In the genomic region with DNA sequence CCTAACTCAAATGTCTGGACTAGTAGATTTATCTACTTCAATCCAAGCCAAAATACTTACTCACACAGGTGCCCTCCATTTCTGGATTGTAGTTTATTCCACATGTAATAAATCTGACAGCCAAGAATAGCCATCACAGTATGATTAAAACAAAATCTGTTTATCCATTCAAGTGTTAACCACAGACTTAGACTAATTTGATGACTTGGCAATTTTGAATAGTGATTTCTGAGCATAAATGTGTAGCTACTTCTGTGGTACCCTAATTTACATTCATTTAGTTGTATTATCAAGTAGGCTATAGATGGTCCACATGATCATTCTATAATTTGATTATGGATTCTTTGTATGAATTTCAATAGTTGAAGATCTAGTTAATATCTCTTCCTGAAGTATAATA, we compare ENCODE assay signal across 18 mouse cellular contexts.
DNase-seq lines count a peak whose midpoint lies in the region; TF ChIP-seq lines count a peak whose summit lies in the region.
"Had no signal": no experiment of that assay in that cellular context is flagged by ENCODE, and none has a peak within 500 bp of the region (broad histone marks: within the 10 kb centered on the region; RNA-seq: fewer than 3 reads in every experiment).

No protein-coding gene starts in this region.

- H3K4me3 ChIP-seq in CH12.LX (replicated peaks in 1 of 3; ENCODE audit: low read depth in 2 of 3, low read length in 2 of 3, poor library complexity in 1 of 3) = no peak overlapping the region
- no peak overlapping the region for H3K4me3 ChIP-seq in ES-E14 (ENCODE audit: insufficient read depth in 1 of 2, low read depth in 1 of 2, low read length in 2 of 2, poor library complexity in 1 of 2, severe bottlenecking in 1 of 2)

- dilution Hi-C loops in CH12.LX (cut with MboI; ENCODE audit: extremely low pct_ligation_motif_present, extremely low pct_unique_long_range_greater_than_20kb, low sequenced_read_pairs) = no loop called here

- no peak overlapping the region for H3K4me2 ChIP-seq in CH12.LX (ENCODE audit: insufficient read depth, low read depth, poor library complexity, severe bottlenecking)

- no peak for TF ChIP-seq RAD21 in CH12.LX (IDR thresholded peaks at IDR 0.05; ENCODE audit: low read depth, low read length)

- peaks cover 7% of the 10 kb centered on the region for H3K9me3 ChIP-seq in CH12.LX (replicated peaks; ENCODE audit: low read length)
- no peaks in the 10 kb centered on the region for H3K9me3 ChIP-seq in ES-E14 (ENCODE audit: control insufficient read depth, insufficient read depth, low read depth, low read length)
- H3K9me3 ChIP-seq: G1E had no signal

- in situ Hi-C loops in CH12.LX (cut with MboI; ENCODE audit: low pct_ligation_motif_present, low pct_unique_long_range_greater_than_20kb, low sequenced_read_pairs) = no loop called here
- in situ Hi-C loops in ES-E14 (cut with MboI; ENCODE audit: low sequenced_read_pairs in 2 of 2, unreplicated experiment in 2 of 2) = no loop called here

- H3K27me3 ChIP-seq in CH12.LX (replicated peaks) = no peaks in the 10 kb centered on the region
- H3K27me3 ChIP-seq: Patski had no signal

- H3K36me3 ChIP-seq in CH12.LX (replicated peaks in 1 of 2; ENCODE audit: control insufficient read depth in 1 of 2, insufficient read depth in 1 of 2, low read length in 1 of 2) = no peaks in the 10 kb centered on the region
- no peaks in the 10 kb centered on the region for H3K36me3 ChIP-seq in ES-E14 (ENCODE audit: control insufficient read depth, insufficient read depth, low read length, poor library complexity, severe bottlenecking)
- H3K36me3 ChIP-seq: G1E had no signal

- no peaks in the 10 kb centered on the region for H3K79me2 ChIP-seq in CH12.LX (replicated peaks; ENCODE audit: control insufficient read depth, extremely low read depth, insufficient read depth, poor library complexity, severe bottlenecking)

- TF ChIP-seq CTCF in CH12.LX (conservative IDR thresholded peaks at IDR 0.05 in 1 of 2, IDR thresholded peaks at IDR 0.05 in 1 of 2; ENCODE audit: low read depth in 2 of 2, low read length in 2 of 2) = no peak

- H3K9ac ChIP-seq in CH12.LX (ENCODE audit: insufficient read depth, low read depth) = no peak overlapping the region
- H3K9ac ChIP-seq in ES-E14 (ENCODE audit: insufficient read depth, low read depth, low read length, poor library complexity, severe bottlenecking) = no peak overlapping the region

- no peak for TF ChIP-seq EP300 in CH12.LX (IDR thresholded peaks at IDR 0.05; ENCODE audit: low read length)

- H3K27ac ChIP-seq in CH12.LX (ENCODE audit: insufficient read depth, low read depth) (no peak overlapping the region), ES-E14 (ENCODE audit: insufficient read depth, low read depth, low read length, poor library complexity, severe bottlenecking) (no peak overlapping the region)

- TF ChIP-seq POLR2A in CH12.LX (IDR thresholded peaks at IDR 0.05; ENCODE audit: low read depth, low read length) = no peak

- DNase-seq in CH12.LX (ENCODE audit: extremely low read depth) (no peak), ES-E14 (ENCODE audit: low read depth, low spot score) (no peak)
- DNase-seq in spleen, postnatal 36 days (ENCODE audit: low spot score in 2 of 2) = no peak
- DNase-seq in thymus, postnatal 4 days = no peak
- DNase-seq: adrenal gland, adult 2 months; adrenal gland, adult 8-10 months; adrenal gland, postnatal 10 days; adrenal gland, postnatal 14 days; adrenal gland, postnatal 25 days; adrenal gland, postnatal 36 days; B cell, adult 2 months; cerebellum, adult 11 months; cerebellum, adult 11-12 months; cerebellum, adult 18-20 months; cerebellum, adult 2 months; cerebellum, adult 8-10 months had no signal

- H3K4me1 ChIP-seq in CH12.LX (ENCODE audit: control insufficient read depth in 1 of 2, insufficient read depth in 2 of 2) (no peaks in the 10 kb centered on the region), ES-E14 (ENCODE audit: control insufficient read depth in 2 of 2, insufficient read depth in 2 of 2, low read length in 2 of 2, poor library complexity in 1 of 2) (no peaks in the 10 kb centered on the region)

TF ChIP-seq in CH12.LX, 34 proteins besides CTCF, POLR2A, EP300 and RAD21:
- no peak for TF ChIP-seq ETS1 (conservative IDR thresholded peaks at IDR 0.05; ENCODE audit: low read depth, low read length)
- TF ChIP-seq CHD1 (IDR thresholded peaks at IDR 0.05; ENCODE audit: low read depth, low read length) = no peak
- TF ChIP-seq MAFK (IDR thresholded peaks at IDR 0.05; ENCODE audit: insufficient replicate concordance, low read length) = 0 out of 2 replicates have a peak, but pooled peaks have one; percentile 52

TF ChIP-seq in ES-E14, 5 proteins besides CTCF, POLR2A, EP300 and RAD21:
- TF ChIP-seq MAFK (IDR thresholded peaks at IDR 0.05; ENCODE audit: insufficient read depth, low read depth, low read length) (peak; percentile 67), HCFC1 (IDR thresholded peaks at IDR 0.05; ENCODE audit: borderline replicate concordance, insufficient read depth, low read length) (no peak)
TF ChIP-seq in ES-E14: peak in this region for 1.
